Mouse (Mus musculus) urinary bladder, postnatal 36 days (tissue): ENCODE measurements around the gene Ermard.
A peak's percentile ranks its signal among the peaks of the same experiment; 100 is the strongest.

Experiments used
- DNase-seq, 2 experiments: peaks; one replicate each; pipeline ENCODE4 v3.0.0; 2022; ENCODE audit warnings: low spot score in 2 of 2, mixed read lengths in 1 of 2

Gene Ermard

GRCm38 (mm10) chr17:15120569-15120968 is 79.6 kb downstream of the Ermard start:
- no peak for DNase-seq

- DNase-seq: peak in 1 of 2 experiments; percentile 46
Observed at GRCm38 (mm10) chr17:15129630-15130287, 88.8 kb downstream of the Ermard start.

- DNase-seq: no peak
Observed at GRCm38 (mm10) chr17:15130288-15130656, 89.3 kb downstream of the Ermard start.

- DNase-seq: no peak
Observed at GRCm38 (mm10) chr17:15134905-15135669, 94.1 kb downstream of the Ermard start.

- no peak for DNase-seq
Observed at GRCm38 (mm10) chr17:15137443-15137842, 96.4 kb downstream of the Ermard start.
